Mouse (Mus musculus): ENCODE measurements around the gene Hist1h2bf.
"Not testable (repeated sequence)": the region's sequence is repeated elsewhere in the genome, so short reads cannot be mapped to it uniquely, and the experiment has no call there.

Gene Hist1h2bf

GRCm38 (mm10) chr13:23571022-23571503, 2.9 kb downstream of the Hist1h2bf start, which contains the start of the genes Hist1h2ae and Hist1h2bg:
TSS of gene Hist1h2ae (minus strand) at chr13:23571220.
TSS of gene Hist1h2bg (plus strand) at chr13:23571396.
- DNase-seq, result peak in 1 of 2 experiments; percentile 60

GRCm38 (mm10) chr13:23570261-23571021, 3.6 kb downstream of the Hist1h2bf start:
- DNase-seq, result not testable (repeated sequence)

GRCm38 (mm10) chr13:23564482-23564881, 9.5 kb downstream of the Hist1h2bf start:
- DNase-seq, result no peak

GRCm38 (mm10) chr13:23562699-23563462, 11.1 kb downstream of the Hist1h2bf start:
- peak in 1 of 2 experiments; percentile 45 for DNase-seq

GRCm38 (mm10) chr13:23561883-23562659, 11.9 kb downstream of the Hist1h2bf start, which contains the start of gene Hist1h3e:
TSS of gene Hist1h3e (minus strand) at chr13:23562369.
- peak; percentile 93 to 96 for DNase-seq

GRCm38 (mm10) chr13:23561531-23561882, 12.5 kb downstream of the Hist1h2bf start:
- DNase-seq, result not testable (repeated sequence)

GRCm38 (mm10) chr13:23560699-23561098, 13.3 kb downstream of the Hist1h2bf start:
- DNase-seq, result not testable (repeated sequence)

GRCm38 (mm10) chr13:23556906-23557305, 17.1 kb downstream of the Hist1h2bf start:
- no peak for DNase-seq

GRCm38 (mm10) chr13:23555839-23556416, 18.1 kb downstream of the Hist1h2bf start:
- DNase-seq, result peak; percentile 73 to 78

- DNase-seq, result peak; percentile 70 to 86
Measured at GRCm38 (mm10) chr13:23554925-23555838, 18.8 kb downstream of the Hist1h2bf start.

- no peak for DNase-seq
Measured at GRCm38 (mm10) chr13:23554393-23554792, 19.6 kb downstream of the Hist1h2bf start.

GRCm38 (mm10) chr13:23552962-23553361, 21.0 kb downstream of the Hist1h2bf start, which contains the start of gene Hist1h1d:
TSS of gene Hist1h1d (plus strand) at chr13:23553262.
- no peak for DNase-seq

GRCm38 (mm10) chr13:23551931-23552914, 21.8 kb downstream of the Hist1h2bf start:
- no peak for DNase-seq

GRCm38 (mm10) chr13:23551146-23551834, 22.7 kb downstream of the Hist1h2bf start, which contains the start of gene Hist1h4f:
TSS of gene Hist1h4f (minus strand) at chr13:23551648.
- peak; percentile 83 to 88 for DNase-seq

GRCm38 (mm10) chr13:23550761-23551145, 23.2 kb downstream of the Hist1h2bf start:
- DNase-seq, result no peak

GRCm38 (mm10) chr13:23546694-23547093, 27.3 kb downstream of the Hist1h2bf start:
- DNase-seq, result no peak

GRCm38 (mm10) chr13:23544787-23545120, 29.2 kb downstream of the Hist1h2bf start:
- DNase-seq, result not testable (repeated sequence)

- peak; percentile 55 to 71 for DNase-seq
Measured at GRCm38 (mm10) chr13:23543965-23544786, 29.8 kb downstream of the Hist1h2bf start, which contains the start of gene Hist1h3f. TSS of gene Hist1h3f (plus strand) at chr13:23544052.
